Mouse (Mus musculus) stomach, postnatal 0 days (tissue): ENCODE results near the gene Clk4.

ENCODE experiments used
- CTCF ChIP-seq: IDR thresholded peaks from 2 replicates; pipeline ENCODE4 v1.5.1; 2016; ENCODE audit warnings: antibody characterized with exemption, low read depth, mild to moderate bottlenecking, moderate library complexity
- EP300 ChIP-seq: optimal IDR thresholded peaks from 2 replicates; pipeline ENCODE3; 2016; ENCODE audit warnings: antibody characterized with exemption

DNA sequence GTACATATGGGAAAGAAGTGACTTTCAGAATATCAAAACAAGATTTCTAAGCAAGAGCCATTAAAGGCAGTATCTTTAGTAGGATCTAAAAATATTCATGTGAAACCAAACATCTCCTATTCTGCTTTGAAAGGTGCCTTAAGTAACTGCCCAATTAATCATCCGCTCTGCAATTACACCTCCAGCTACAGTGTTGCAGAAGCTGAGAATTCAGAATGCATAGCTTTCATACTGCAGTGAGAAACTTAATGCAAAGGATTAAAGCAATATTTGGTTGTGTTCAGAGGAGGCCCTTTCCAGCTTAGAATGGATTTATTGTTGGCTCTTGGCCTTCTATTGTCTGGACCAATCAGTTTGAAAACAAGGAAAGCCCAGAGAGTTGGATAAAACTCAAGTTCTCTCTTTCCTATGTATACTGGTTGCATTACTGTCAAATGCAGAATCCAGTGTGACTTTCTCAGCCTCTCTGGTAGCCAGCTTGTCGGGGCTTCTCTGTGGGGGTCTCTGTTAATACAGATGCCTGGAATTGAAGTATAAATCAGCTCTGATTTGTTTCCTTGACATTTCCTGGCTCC is 32.5 kb downstream of the Clk4 start:
- TF ChIP-seq CTCF (no peak), EP300 (no peak)
